Mouse (Mus musculus) hindbrain, embryonic 11.5 days (tissue): Measurements from ENCODE around the gene Coro1c. TPM values are rescaled to one million over a fixed set of nuclear protein-coding genes. Genes with fewer than 3 reads are reported as not detected.

Source experiments
- polyA plus RNA-seq: library from polyadenylated mRNA; unstranded; fragments of >200 nt; fragmentation: Nextera tagmentation; extraction: Ambion mirVana; gene quantifications from 2 replicates; pipeline ENCODE4 v1.2.1, GENCODE M21; 2014

Gene Coro1c
- polyA plus RNA-seq, 1 experiment from 2014 or later = 192 TPM

Other genes with a start within 250 kb of the Coro1c start
- gene 1700069L16Rik, start 184.0 kb downstream of the Coro1c start, polyA plus RNA-seq = not detected in 2 replicates
- 3.3 and 3.8 TPM in 2 replicates for gene Ficd, start 173.0 kb downstream of the Coro1c start, polyA plus RNA-seq
- gene Sart3, start 136.2 kb downstream of the Coro1c start, polyA plus RNA-seq = 45.1 and 51.1 TPM in 2 replicates
- gene Iscu, start 136.0 kb downstream of the Coro1c start, polyA plus RNA-seq = 108 TPM in 2 replicates
- gene Tmem119, start 108.2 kb downstream of the Coro1c start, polyA plus RNA-seq = 18.8 and 21.3 TPM in 2 replicates
- gene Selplg, start 76.1 kb downstream of the Coro1c start, polyA plus RNA-seq = 0.96 and 1.0 TPM in 2 replicates
- gene Ssh1, start 85.1 kb upstream of the Coro1c start, polyA plus RNA-seq = 27.9 and 30.3 TPM in 2 replicates
- gene Dao, start 94.9 kb upstream of the Coro1c start, polyA plus RNA-seq = not detected in 2 replicates
- gene Usp30, start 156.7 kb upstream of the Coro1c start, polyA plus RNA-seq = 11.0 and 11.1 TPM in 2 replicates
- gene Svop, start 182.8 kb upstream of the Coro1c start, polyA plus RNA-seq = 26.7 and 29.6 TPM in 2 replicates
- 9.4 and 9.8 TPM in 2 replicates for gene Alkbh2, start 219.5 kb upstream of the Coro1c start, polyA plus RNA-seq
- gene Ung, start 221.6 kb upstream of the Coro1c start, polyA plus RNA-seq = 18.1 and 25.5 TPM in 2 replicates
- 1.4 and 1.6 TPM in 2 replicates for gene Acacb, start 237.8 kb upstream of the Coro1c start, polyA plus RNA-seq